Mouse (Mus musculus) left cerebral cortex, postnatal 25 days (tissue): ENCODE results near the gene Mgam. TPM values are rescaled to one million over a fixed set of nuclear protein-coding genes. Genes with fewer than 3 reads are reported as not detected.
A peak's percentile ranks its signal among the peaks of the same experiment; 100 is the strongest.
"Not testable (repeated sequence)": the region's sequence is repeated elsewhere in the genome, so short reads cannot be mapped to it uniquely, and the experiment has no call there.

Experiments used
- DNase-seq, 2 experiments: peaks; one replicate each; pipeline ENCODE4 v3.0.0; 2022; ENCODE audit warnings: low spot score in 2 of 2, mixed read lengths in 1 of 2
- intact Hi-C: fragments of 180-260 bp; cut with DNase I; formaldehyde crosslinking; loops from one replicate; pipeline ENCODE4 v1.15.1; 2025
- total RNA-seq, 2 experiments: library from RNA; stranded (reverse); gene quantifications; 2 replicates each; pipeline ENCODE4 v1.2.3; 2021

Gene Mgam
- total RNA-seq, 2 experiments from 2014 or later = not detected

GRCm38 (mm10) chr6:40713494-40713893, 84.9 kb downstream of the Mgam start:
- intact Hi-C loops = not testable (repeated sequence)
- DNase-seq = peak in 1 of 2 experiments; percentile 22

DNA sequence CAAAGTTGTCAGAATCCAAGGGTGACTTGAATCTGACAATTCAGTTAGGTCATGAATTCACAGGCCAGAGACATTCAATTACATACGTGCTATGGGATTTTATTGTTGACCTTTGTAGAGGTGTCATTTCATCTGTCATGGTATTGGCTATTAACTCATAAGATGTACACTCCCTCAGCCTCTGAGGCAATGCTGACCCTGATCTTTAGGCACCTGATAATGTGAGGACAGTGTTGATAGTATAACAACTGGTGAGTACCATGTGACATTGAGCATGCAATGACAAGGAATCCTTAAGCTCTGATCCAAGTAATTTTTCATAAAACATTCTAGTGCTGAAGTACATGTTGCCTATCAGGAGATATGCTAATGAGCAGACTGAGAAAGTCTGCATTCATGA, 87.1 kb downstream of the Mgam start:
- intact Hi-C loops = no loop called here
- no peak for DNase-seq

DNA sequence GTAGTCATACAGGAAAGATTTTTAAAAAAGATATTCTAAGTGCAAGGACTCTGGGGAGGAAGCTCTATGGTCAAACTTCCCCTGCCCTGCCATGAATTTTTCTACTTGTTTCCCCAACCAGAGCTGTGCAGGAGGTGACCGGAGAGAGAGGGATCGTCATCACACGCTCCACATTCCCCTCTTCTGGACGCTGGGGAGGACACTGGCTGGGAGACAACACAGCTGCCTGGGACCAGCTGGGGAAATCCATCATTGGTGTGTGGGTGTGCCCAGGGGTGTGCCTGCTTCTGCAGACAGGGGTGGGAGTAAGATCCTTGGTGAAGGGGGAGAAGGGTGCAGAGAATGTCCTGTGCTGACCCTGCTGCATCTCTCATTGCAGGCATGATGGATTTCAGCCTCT, 99.9 kb downstream of the Mgam start:
- intact Hi-C loops, DNase-seq: not testable (repeated sequence)

GRCm38 (mm10) chr6:40739545-40739944, 110.9 kb downstream of the Mgam start:
- intact Hi-C loops = no loop called here
- no peak for DNase-seq

- intact Hi-C loops = not testable (repeated sequence)
- DNase-seq = peak in 1 of 2 experiments; percentile 0
These were observed 120.4 kb downstream of the Mgam start for GRCm38 (mm10) chr6:40749030-40749429.

GRCm38 (mm10) chr6:40755948-40756347, 127.3 kb downstream of the Mgam start:
- DNase-seq = no peak
- intact Hi-C loops = no loop called here

DNA sequence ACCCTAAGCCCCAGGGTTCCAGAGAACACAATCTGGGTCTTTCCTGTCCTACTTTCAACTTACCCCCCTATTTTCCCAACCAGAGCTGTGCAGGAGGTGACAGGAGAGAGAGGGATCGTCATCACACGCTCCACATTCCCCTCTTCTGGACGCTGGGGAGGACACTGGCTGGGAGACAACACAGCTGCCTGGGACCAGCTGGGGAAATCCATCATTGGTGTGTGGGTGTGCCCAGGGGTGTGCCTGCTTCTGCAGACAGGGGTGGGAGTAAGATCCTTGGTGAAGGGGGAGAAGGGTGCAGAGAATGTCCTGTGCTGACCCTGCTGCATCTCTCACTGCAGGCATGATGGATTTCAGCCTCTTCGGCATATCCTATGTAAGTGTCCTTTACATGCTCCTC, 128.7 kb downstream of the Mgam start:
- DNase-seq = not testable (repeated sequence)

DNA sequence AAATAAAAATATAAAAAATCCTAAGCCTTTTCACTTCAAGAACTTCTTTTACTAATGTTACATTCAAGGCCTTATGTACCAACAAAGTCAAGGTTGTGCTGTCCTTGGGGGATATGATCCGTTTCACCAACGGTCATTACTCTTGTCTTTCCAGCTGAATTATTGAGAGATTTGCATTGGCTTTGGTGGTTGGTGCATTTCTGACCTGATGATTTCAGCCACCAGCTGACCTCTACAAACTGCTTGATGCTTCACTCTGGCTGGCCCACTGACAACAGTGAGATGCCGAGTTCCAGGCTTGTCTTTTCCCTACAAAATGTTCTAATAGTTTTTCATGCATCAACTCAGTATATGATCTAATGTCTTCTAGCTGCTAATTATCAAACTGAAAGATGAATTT, 146.0 kb downstream of the Mgam start:
- intact Hi-C loops = no loop called here
- no peak for DNase-seq

More for the DNA sequence above, 128.7 kb downstream of the Mgam start:
- intact Hi-C loops = not testable (repeated sequence)

DNA sequence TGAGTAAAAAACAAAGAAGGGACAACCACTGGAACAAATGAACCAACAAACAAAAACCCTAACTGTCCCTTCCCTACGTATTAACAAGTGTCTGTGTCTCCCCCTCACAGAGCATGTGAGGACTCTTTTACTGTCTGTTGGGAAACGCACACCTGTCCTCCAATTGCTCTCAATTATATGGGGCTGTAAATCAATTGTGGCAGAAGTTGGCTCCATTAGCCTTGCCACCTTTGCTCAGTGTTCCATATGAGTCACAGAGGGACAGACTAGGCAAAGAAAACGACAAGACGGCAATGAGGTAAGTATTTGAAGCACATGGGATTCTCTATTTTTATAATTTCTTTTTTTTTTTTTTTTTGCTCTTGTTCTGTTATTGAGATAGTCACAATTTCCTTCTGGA, 149.8 kb downstream of the Mgam start:
- intact Hi-C loops = no loop called here
- no peak for DNase-seq

DNA sequence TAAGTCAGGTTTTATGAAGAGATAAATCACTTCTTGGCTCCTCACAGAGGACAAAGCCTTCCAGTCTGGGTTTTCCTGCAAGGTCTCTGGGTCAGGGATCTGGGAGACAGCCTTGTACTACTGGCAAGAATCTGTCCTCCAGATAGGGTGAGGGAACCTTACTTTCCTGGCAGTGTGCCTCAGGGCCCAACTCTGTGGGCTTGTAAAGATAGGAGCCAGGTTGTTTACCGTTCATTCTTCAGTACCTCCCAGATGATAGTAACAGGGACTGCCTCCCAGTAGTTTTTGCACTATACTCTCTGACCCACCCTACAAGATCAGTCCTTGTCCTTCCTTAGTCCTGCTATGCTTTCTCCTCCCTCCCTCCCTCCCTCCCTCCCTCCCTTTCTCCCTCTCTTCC, 155.0 kb downstream of the Mgam start:
- intact Hi-C loops = no loop called here

GRCm38 (mm10) chr6:40784378-40784777, 155.7 kb downstream of the Mgam start:
- intact Hi-C loops = no loop called here
- no peak for DNase-seq

More for the DNA sequence above, 155.0 kb downstream of the Mgam start:
- DNase-seq = no peak

DNA sequence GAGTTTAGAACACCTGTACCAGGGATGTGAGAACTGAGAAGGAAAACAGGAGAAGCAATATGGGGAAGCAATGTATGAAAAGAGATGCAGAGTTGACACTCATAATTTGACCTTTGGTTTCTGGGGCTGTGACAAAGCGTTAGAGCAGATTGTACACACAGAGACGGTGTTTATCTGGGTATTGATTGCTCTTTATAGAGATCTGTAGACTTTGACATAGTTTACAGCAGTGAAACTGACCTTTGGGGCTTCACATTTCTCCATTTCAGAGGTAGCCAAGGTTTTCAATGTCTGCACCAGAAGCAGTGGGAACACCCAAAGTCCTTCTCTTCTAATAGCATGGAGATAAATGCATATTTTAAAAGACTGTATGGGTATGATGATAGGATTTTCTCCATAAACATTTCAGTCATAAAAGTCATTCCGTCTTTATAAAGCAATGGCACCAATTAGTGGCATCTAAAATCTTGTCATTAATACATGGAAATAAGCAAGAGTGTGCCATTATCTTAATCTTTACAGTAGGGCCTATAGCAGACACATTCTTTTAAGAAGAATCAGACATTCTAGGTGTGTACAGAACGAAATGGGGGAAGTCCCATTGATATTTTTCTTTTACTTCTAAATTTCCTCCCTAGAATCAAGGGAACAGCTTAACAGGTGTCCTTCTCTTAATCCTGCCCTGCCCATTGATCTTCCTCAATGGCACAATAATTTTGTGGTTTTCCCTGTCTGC, 166.6 kb downstream of the Mgam start:
- intact Hi-C loops = no loop called here
- DNase-seq = no peak

DNA sequence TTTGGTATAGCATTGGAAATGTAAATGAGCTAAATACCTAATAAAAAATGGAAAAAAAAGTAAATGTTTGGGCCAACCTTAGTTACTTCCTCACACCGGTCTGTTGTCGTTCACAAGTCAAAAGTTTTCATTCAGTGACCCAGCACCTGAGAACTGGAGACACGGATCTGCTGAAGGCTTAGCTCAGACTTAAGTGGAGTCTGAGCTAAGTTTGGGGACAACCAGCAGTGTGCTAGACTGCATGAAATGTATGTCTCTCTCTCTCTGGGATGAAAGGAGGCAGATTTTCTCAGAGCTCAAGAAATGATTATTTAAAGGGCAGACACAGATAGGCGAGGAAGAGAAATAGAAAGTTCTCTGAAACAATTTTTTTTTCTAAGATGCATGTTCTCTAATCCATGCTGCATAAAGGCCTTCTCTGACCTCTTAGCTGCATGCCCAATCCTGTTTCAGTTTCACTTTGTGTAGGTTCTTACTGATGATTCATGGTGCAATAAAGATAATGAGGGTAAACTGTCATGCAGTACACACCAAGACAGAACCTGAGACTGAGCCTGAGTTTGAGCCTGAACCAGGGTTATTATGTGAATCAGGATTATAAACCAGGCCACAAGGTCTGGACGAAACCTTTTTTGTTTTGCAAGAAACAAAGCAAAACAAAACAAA, 189.7 kb downstream of the Mgam start:
- no peak for DNase-seq
- intact Hi-C loops = no loop called here

Other genes with a start within 250 kb of the Mgam start
- gene E330009J07Rik, start 192.7 kb upstream of the Mgam start, total RNA-seq = 10 to 100 TPM; 57.4 to 58.1 TPM
- not detected for gene Wee2, start 189.7 kb upstream of the Mgam start, total RNA-seq
- 10 to 100 TPM; 31.0 to 33.4 TPM for gene Ssbp1, start 157.5 kb upstream of the Mgam start, total RNA-seq
- under 1 TPM in 1 of 2 experiments, not detected in 1; 0.34 TPM for gene Tas2r137, start 137.6 kb upstream of the Mgam start, total RNA-seq
- under 1 TPM in 1 of 2 experiments, not detected in 1; 0.37 TPM for gene Tas2r108, start 135.3 kb upstream of the Mgam start, total RNA-seq
- gene Prss37, start 109.3 kb upstream of the Mgam start, total RNA-seq = not detected
- gene Olfr461, start 73.8 kb upstream of the Mgam start, total RNA-seq = not detected
- gene Olfr460, start 59.3 kb upstream of the Mgam start, total RNA-seq = not detected
- under 1 TPM; 0.76 to 0.89 TPM for gene Clec5a, start 43.0 kb upstream of the Mgam start, total RNA-seq
- not detected for gene Tas2r138, start 15.5 kb upstream of the Mgam start, total RNA-seq